Mouse (Mus musculus) myocyte (in vitro differentiated cells): ENCODE results near the gene Gm498. TPM values are rescaled to one million over a fixed set of nuclear protein-coding genes. Genes with fewer than 3 reads are reported as not detected.
A peak's percentile ranks its signal among the peaks of the same experiment; 100 is the strongest.

Experiments used
- H3K27me3 ChIP-seq: one replicate; pipeline ENCODE4 v1.6.1; 2011; ENCODE audit not compliant: control insufficient read depth, insufficient read depth, insufficient read length
- H3K36me3 ChIP-seq: one replicate; pipeline ENCODE4 v1.6.1; 2011; ENCODE audit not compliant: control insufficient read depth, insufficient read depth
- H3K4me2 ChIP-seq: one replicate; pipeline ENCODE4 v1.6.1; 2011; ENCODE audit warnings: low read depth, control low read depth
- H3K4me3 ChIP-seq: one replicate; pipeline ENCODE4 v1.5.1; 2011; ENCODE audit warnings: mild to moderate bottlenecking, control low read depth, moderate library complexity
- H3K79me2 ChIP-seq: one replicate; pipeline ENCODE4 v1.6.1; 2011; ENCODE audit not compliant: control insufficient read depth, insufficient read depth
- H3ac ChIP-seq: one replicate; pipeline ENCODE4 v1.6.1; 2011; ENCODE audit not compliant: control insufficient read depth, insufficient read length
- CEBPB ChIP-seq: IDR thresholded peaks from 2 replicates; pipeline ENCODE4 v1.6.1; 2011; ENCODE audit warnings: mild to moderate bottlenecking, moderate library complexity; ENCODE audit not compliant: poor library complexity, insufficient read depth, severe bottlenecking
- E2F4 ChIP-seq: IDR thresholded peaks from one replicate; pipeline ENCODE4 v1.6.1; 2011; ENCODE audit warnings: mild to moderate bottlenecking, control low read depth, moderate library complexity; ENCODE audit not compliant: insufficient read depth
- MAX ChIP-seq: IDR thresholded peaks from one replicate; pipeline ENCODE4 v1.6.1; 2011; ENCODE audit warnings: low read depth, mild to moderate bottlenecking, control low read depth
- MYOD1 ChIP-seq, 3 experiments: IDR thresholded peaks; one replicate each; pipeline ENCODE4 v1.6.1; 2011; ENCODE audit warnings: control low read depth in 2 of 3, low read depth in 2 of 3, mild to moderate bottlenecking in 2 of 3, moderate library complexity in 1 of 3; ENCODE audit not compliant: insufficient read length in 2 of 3, control insufficient read depth in 1 of 3
- MYOG ChIP-seq, 3 experiments: IDR thresholded peaks; one replicate each; pipeline ENCODE4 v1.6.1; 2011; ENCODE audit warnings: control low read depth in 2 of 3, low read depth in 2 of 3, mild to moderate bottlenecking in 2 of 3; ENCODE audit not compliant: insufficient read length in 2 of 3, control insufficient read depth in 1 of 3, insufficient read depth in 1 of 3
- POLR2A ChIP-seq: IDR thresholded peaks from one replicate; pipeline ENCODE4 v1.6.1; 2011; ENCODE audit warnings: low read depth, mild to moderate bottlenecking, control low read depth, moderate library complexity; ENCODE audit not compliant: insufficient read length
- POLR2AphosphoS2 ChIP-seq: IDR thresholded peaks from one replicate; pipeline ENCODE4 v1.6.1; 2011; ENCODE audit warnings: low read depth, control low read depth; ENCODE audit not compliant: insufficient read length
- REST ChIP-seq: IDR thresholded peaks from one replicate; pipeline ENCODE4 v1.6.1; 2011; ENCODE audit warnings: mild to moderate bottlenecking, control low read depth, moderate library complexity; ENCODE audit not compliant: insufficient read depth, insufficient read length
- SRF ChIP-seq: IDR thresholded peaks from one replicate; pipeline ENCODE4 v1.6.1; 2011; ENCODE audit warnings: low read depth; ENCODE audit not compliant: control insufficient read depth, insufficient read length
- TCF12 ChIP-seq: IDR thresholded peaks from one replicate; pipeline ENCODE4 v1.6.1; 2011; ENCODE audit warnings: mild to moderate bottlenecking, control low read depth; ENCODE audit not compliant: poor library complexity, insufficient read depth, severe bottlenecking
- TCF3 ChIP-seq: IDR thresholded peaks from one replicate; pipeline ENCODE4 v1.6.1; 2011; ENCODE audit warnings: low read depth, control low read depth; ENCODE audit not compliant: insufficient read length
- USF1 ChIP-seq: IDR thresholded peaks from one replicate; pipeline ENCODE4 v1.6.1; 2011; ENCODE audit warnings: low read depth, mild to moderate bottlenecking, control low read depth, moderate library complexity
- polyA plus RNA-seq: library from polyadenylated mRNA; unstranded; fragments of >200 nt; fragmentation: generic; extraction: Trizol; gene quantifications from one replicate; pipeline ENCODE4 v1.2.1, GENCODE M21; 2012; ENCODE audit warnings: missing spikeins

Gene Gm498
- polyA plus RNA-seq, 1 experiment: not detected

- Histone ChIP-seq H3ac (no peak overlapping the region), H3K27me3 (no peaks in the 10 kb centered on the region), H3K36me3 (no peaks in the 10 kb centered on the region), H3K4me3 (no peak overlapping the region), H3K79me2 (no peaks in the 10 kb centered on the region), H3K4me2 (no peak overlapping the region)
- TF ChIP-seq POLR2AphosphoS2 (no peak), MYOD1 (IDR thresholded peaks at IDR 0.05; ENCODE audit: control insufficient read depth in 1 of 3, insufficient read length in 2 of 3, low read depth in 2 of 3) (peak in 1 of 3 experiments; percentile 51), REST (no peak), TCF3 (no peak), POLR2A (no peak)
These were observed 39.0 kb downstream of the Gm498 start for GRCm38 (mm10) chr7:143905606-143906005.

DNA sequence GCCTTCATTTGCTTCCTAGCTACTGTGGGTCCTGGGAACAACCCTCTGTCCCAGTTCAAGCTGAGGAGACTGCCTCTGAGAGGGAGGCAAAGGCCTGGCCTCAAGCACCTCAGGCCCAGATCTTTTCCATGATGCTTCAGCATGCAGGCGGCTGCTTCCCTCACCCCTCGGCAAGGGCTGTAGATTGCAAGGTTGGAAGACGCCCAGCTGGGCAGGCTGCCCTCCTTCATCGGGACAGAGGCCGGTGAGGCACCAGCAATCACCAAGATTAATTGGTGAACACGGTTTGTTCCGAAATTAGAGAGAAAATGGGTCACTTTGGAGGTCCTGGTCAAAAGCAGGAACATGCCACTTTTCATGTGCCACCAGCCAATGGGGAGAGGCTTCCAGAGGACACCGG is 47.0 kb downstream of the Gm498 start:
- peaks cover 21% of the 10 kb centered on the region for H3K27me3 ChIP-seq
- TF ChIP-seq REST (no peak), POLR2AphosphoS2 (no peak), MYOG (IDR thresholded peaks at IDR 0.05; ENCODE audit: control insufficient read depth in 1 of 3, insufficient read depth in 1 of 3, insufficient read length in 2 of 3, low read depth in 2 of 3) (no peak), MYOD1 (IDR thresholded peaks at IDR 0.05; ENCODE audit: control insufficient read depth in 1 of 3, insufficient read length in 2 of 3, low read depth in 2 of 3) (no peak), POLR2A (no peak), CEBPB (no peak), TCF3 (no peak), E2F4 (no peak), SRF (no peak), TCF12 (no peak), USF1 (no peak), MAX (no peak)
- no peaks in the 10 kb centered on the region for H3K79me2 ChIP-seq
- no peak overlapping the region for H3ac ChIP-seq
- no peak overlapping the region for H3K4me2 ChIP-seq
- H3K4me3 ChIP-seq: no peak overlapping the region
- no peaks in the 10 kb centered on the region for H3K36me3 ChIP-seq

DNA sequence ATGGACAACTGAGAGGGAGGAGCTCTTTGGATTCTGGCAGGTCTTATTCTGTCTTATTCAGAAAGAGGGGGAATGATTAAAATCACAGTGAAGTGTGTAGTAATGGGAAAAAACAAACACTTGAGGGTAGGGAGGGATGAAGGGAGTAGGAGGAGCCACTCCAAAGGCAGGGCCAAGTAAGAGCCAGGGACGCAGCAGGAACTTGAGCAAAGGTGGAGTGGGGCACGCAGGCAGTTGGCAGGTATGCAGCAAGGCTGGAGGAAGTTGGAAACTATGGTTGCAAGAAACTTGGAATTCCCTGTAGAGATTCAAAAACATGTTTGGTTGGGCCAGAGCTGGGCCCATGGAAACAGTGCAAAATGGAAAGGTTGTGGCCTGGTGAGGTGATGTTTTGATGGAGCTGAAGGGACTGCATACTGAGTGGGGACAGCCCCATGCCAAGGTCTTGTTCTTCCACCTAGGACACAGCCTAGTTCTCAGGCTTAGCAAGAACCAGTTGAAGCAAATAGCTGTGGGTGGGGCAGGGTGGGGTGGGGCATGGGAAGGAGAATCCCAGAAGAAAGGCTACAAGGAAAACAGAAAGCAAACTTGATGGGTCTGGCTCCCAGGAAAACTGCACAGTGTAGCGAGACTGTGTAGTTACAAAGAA is 52.5 kb downstream of the Gm498 start:
- Histone ChIP-seq H3K36me3 (no peaks in the 10 kb centered on the region), H3K4me3 (no peak overlapping the region), H3K27me3 (peaks cover 24% of the 10 kb centered on the region), H3ac (no peak overlapping the region), H3K79me2 (no peaks in the 10 kb centered on the region), H3K4me2 (no peak overlapping the region)
- no peak for TF ChIP-seq MAX
- no peak for TF ChIP-seq SRF
- no peak for TF ChIP-seq TCF3
- no peak for TF ChIP-seq MYOG (IDR thresholded peaks at IDR 0.05; ENCODE audit: control insufficient read depth in 1 of 3, insufficient read depth in 1 of 3, insufficient read length in 2 of 3, low read depth in 2 of 3)
- TF ChIP-seq CEBPB: no peak
- no peak for TF ChIP-seq E2F4
- TF ChIP-seq POLR2AphosphoS2: no peak
- TF ChIP-seq REST: no peak
- no peak for TF ChIP-seq TCF12
- no peak for TF ChIP-seq MYOD1 (IDR thresholded peaks at IDR 0.05; ENCODE audit: control insufficient read depth in 1 of 3, insufficient read length in 2 of 3, low read depth in 2 of 3)
- TF ChIP-seq USF1: no peak

DNA sequence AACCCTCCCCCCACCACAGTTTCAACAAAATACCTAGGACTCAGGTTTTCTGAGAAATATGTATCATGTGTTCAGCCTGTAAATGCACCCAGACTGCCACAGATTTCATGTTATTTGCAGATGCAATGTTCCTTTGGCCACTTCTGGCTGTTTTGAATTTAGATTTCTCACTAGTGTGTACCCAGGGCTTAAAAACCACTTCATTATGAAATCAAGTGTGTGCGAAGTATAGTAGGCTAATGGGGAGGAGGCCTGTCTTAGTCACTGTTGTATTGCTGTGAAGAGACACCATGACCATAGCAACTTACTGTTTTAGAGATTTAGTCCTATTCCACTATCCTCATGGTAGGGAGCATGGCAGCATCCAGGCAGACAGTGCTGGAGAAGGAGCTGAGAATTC is 63.3 kb downstream of the Gm498 start:
- TF ChIP-seq POLR2AphosphoS2: no peak
- TF ChIP-seq CEBPB: no peak
- TF ChIP-seq TCF3: no peak
- TF ChIP-seq E2F4: no peak
- no peak for TF ChIP-seq REST
- no peak for TF ChIP-seq POLR2A
- TF ChIP-seq TCF12: no peak
- TF ChIP-seq SRF: no peak
- no peak for TF ChIP-seq MYOD1 (IDR thresholded peaks at IDR 0.05; ENCODE audit: control insufficient read depth in 1 of 3, insufficient read length in 2 of 3, low read depth in 2 of 3)
- TF ChIP-seq MAX: no peak
- TF ChIP-seq MYOG (IDR thresholded peaks at IDR 0.05; ENCODE audit: control insufficient read depth in 1 of 3, insufficient read depth in 1 of 3, insufficient read length in 2 of 3, low read depth in 2 of 3): no peak
- TF ChIP-seq USF1: no peak
- no peaks in the 10 kb centered on the region for H3K79me2 ChIP-seq
- H3K27me3 ChIP-seq: peaks cover 4% of the 10 kb centered on the region

GRCm38 (mm10) chr7:143938647-143939046 is 72.0 kb downstream of the Gm498 start:
- H3K79me2 ChIP-seq: no peaks in the 10 kb centered on the region
- H3ac ChIP-seq: no peak overlapping the region
- no peak overlapping the region for H3K4me2 ChIP-seq
- peaks cover 7% of the 10 kb centered on the region for H3K27me3 ChIP-seq
- H3K4me3 ChIP-seq: no peak overlapping the region
- H3K36me3 ChIP-seq: no peaks in the 10 kb centered on the region
- TF ChIP-seq TCF12: no peak
- TF ChIP-seq MAX: no peak
- no peak for TF ChIP-seq CEBPB
- no peak for TF ChIP-seq MYOG (IDR thresholded peaks at IDR 0.05; ENCODE audit: control insufficient read depth in 1 of 3, insufficient read depth in 1 of 3, insufficient read length in 2 of 3, low read depth in 2 of 3)
- TF ChIP-seq MYOD1 (IDR thresholded peaks at IDR 0.05; ENCODE audit: control insufficient read depth in 1 of 3, insufficient read length in 2 of 3, low read depth in 2 of 3): no peak
- TF ChIP-seq USF1: no peak
- no peak for TF ChIP-seq REST
- no peak for TF ChIP-seq TCF3

More for the DNA sequence above, 63.3 kb downstream of the Gm498 start:
- H3K4me2 ChIP-seq: no peak overlapping the region
- H3K36me3 ChIP-seq: no peaks in the 10 kb centered on the region
- no peak overlapping the region for H3ac ChIP-seq
- no peak overlapping the region for H3K4me3 ChIP-seq
